Mouse (Mus musculus): Measurements from ENCODE around the gene Atp5g2.

The Atp5g2 gene

DNA sequence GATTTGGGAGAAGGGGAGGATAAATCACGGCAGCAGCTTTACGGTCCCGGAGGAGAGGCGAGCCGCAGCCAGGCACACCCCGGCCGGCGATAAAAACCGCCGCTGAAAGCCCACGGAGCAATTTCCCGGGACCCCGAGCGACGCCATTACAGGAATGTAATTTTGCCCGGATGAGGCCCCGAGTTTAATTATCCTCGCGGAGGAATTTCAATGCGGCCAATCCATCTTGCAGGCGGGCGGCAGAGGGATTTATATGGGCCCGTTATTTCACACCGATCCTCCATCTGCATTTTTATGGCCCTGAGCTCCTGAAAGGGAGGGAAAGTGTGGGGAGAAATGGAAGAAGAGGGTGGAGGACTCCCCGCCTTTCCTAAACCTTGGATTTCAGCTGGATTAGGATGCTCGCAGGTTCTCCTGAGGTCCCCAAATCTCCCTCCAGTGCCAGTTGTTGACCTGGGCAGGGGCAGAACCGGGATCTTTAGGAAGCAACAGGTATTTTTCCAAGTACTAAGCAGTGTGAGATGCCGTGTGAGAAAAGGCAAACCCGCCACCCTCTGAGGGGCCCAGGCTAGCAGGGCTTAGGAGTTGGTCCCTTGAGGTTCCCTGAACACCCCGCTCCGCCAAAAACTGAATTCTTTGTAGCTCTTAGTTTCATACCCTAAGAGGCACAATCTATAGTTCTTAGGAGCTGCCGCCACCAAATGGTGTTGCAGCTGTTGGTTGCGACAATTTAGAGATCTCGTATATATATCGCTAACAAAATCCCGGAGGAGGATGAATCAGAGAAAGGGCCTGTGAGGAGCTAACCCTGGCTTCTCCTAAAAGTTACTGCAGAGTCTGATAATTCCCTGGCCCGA lies at the start of gene Atp5g2:
TSS of gene Atp5g2 (minus strand) at position 138 of the 857 bp plus-strand sequence.
- DNase-seq (ENCODE audit: low spot score in 2 of 2), result peak; percentile 44 to 51

DNA sequence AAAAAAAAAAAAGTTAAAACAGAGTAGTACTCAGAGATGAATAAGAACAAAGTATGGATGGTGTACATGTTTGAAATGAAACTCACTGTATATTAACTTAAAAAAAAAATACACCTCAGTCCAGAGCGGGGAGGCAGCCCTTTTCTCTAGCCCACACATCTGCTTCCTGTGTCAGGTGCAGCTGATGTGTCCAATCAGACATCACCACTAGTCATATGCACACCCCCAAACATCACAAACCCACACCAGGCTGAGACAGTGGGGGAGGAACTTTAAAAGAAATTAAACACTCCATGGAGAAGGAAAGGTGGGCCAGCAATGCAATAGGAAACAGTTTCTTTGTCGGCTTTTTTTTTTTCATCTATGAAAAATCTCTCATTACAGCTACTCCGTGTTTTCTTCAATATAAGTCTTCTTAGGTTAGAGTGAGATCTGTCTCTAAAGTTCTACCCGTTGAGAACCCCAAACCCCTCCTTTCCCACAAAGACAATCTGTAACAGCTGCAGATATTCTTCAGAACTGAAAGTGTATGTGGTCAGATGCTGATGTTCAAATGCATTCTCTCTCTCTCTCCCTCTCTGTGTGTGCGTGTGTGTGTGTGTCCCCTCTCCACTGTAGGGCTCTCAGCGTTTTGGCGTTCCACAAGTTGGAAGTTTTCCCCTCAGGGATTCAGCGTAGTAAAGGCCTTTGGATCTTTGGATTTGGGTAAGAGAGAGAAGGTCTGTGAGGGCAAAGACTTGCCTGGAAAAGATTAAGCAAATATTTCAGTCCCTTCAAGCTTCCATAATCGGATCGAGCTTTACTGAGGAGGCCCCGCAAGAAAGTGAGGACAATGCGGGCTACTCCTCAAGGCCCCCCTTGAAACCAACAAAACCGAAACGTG lies 49.1 kb upstream of the Atp5g2 start:
- DNase-seq (ENCODE audit: low spot score in 2 of 2), result no peak

DNA sequence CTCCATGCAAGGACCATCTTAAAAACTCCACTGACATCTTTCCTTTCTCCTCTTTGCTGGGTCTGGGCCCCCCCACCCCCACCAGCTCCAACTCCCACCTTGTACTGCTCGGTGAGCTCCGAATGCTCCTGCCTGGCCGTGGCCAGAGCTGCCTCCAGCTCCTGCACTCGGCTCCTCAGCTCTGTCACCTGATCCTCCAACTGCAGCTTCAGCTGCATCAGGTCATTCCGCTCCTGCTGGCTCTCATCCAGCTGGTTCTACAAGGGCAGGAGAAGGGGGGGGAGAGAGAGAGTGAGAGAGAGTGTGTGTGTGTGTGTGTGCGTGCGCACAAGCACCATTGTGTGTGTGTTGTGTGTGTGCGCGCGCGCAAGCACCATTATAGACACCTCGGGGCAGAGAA lies 44.0 kb upstream of the Atp5g2 start:
- peak in 1 of 2 experiments; percentile 16 for DNase-seq (ENCODE audit: low spot score in 2 of 2)

DNA sequence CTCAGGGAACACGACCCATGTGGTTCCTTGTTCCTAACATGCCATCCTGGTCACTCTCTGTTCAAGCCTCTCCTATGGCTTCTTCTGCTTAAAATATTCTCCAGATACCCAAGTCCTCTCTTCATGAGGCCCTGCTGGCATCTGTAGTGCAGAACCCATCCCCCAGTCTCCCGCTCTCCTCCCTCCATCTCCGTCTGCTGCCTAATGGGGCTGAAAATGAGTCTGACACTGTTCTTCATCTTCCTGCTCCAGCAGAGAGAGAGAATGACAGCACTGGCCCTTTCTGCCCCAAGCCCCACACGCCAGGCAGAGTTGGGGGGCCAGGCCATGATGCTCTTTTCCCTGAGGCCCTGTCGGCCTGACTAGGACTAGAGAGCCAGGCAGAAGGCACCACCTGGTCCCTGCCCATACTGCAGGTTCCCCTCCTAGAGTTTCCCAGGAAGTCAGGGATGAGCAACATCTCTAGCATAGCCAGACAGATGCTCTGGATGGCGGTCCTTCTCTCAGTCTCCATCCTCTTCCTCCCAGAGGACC lies 35.7 kb upstream of the Atp5g2 start:
- no peak for DNase-seq (ENCODE audit: low spot score in 2 of 2)

DNA sequence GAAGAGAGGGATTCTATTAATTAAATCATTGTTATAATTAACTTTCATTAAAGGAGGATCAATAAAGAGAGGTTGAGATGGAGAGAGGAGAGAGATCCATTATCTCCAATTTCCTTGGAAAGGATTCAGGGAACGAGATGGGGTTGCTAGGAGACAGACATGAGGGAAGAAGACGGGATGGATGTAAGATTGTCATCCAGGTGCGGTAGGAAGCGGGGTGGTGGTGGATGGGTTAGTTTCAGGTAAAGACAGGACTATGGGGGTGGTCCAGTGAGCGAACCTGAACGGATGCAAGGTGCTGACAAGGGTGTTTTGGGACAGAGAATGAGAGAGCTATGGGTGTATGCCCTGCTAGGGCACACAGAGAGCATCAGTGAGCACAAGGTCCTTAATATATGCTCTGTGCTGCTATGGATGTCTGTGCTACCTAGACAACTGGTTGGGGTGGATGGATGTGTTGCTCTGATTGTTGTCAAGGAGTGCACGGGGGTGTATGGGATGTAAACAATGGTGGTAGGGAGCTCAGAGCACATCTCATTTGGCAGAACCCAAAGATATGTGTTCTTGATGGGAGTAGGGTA lies 33.9 kb upstream of the Atp5g2 start:
- DNase-seq (ENCODE audit: low spot score in 2 of 2), result no peak

DNA sequence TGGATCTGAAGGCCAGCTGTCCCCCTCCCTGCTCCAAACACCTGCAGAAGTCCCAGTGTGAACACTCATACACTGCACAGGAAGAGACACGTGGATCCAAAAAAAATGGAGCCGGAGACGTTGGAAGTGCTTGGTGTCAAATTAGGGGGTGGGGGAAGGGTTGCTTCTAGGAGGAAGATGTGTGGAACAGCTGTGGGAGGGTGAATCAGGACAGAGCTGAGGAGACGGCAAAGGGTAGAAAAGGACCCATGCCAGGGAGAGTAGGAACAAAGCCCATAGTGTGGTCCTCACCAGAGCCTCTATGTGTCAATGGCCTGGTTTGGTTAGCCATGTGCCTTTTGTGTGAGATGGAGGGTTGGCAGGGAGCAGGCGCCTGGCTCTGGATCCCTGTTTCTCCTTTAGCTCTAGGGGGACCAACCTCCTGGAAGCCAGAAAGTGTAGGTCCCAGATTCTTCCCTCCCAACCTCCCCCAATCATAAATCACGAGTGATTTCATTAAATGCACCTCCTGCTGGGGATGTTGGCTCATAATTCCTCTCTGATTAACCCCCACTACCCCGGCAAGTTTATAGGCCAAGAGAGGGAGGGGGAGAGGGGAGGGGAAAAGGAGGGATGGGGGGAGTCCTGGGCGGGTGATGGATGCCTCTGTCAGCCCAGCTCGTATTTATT lies 33.2 kb upstream of the Atp5g2 start:
- DNase-seq (ENCODE audit: low spot score in 2 of 2), result no peak

DNA sequence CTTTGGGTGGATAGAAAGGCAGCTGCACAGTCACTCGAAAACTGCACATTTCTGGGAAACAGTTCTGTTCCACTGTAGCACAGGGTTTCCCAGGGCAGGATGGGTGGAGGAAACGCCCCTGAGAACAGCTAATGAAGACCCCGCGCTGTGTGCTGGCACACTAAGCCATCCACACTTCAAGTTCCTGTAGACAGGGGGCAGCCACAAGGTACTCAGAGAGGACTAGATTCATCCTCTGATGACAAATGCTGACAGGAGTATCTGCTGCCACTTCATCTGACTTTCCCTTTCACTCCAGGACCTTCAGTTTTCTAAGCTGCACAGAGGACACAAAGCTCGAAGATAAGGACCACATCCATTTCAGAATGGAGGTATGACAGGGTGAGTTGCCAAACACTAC lies 32.7 kb upstream of the Atp5g2 start:
- DNase-seq (ENCODE audit: low spot score in 2 of 2), result no peak

DNA sequence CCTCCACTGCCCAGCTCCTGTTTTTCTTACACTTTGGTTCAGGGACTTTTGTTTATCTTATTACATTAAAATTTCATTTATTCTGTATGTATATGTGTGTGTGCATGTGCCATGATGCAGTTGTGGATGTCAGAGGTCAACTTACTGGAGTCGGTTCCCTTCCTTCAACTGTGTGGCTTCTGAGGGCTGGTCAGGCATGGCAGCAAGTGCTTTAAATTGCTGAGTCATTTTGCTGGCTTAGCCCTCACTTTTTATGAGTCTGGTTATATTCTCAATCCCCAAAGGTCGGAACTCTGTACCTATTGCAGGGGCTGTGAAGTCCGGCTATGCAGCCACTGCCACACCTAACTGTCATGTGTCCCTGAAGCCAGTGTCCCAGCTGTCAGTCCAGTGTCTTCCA lies 30.8 kb upstream of the Atp5g2 start:
- no peak for DNase-seq (ENCODE audit: low spot score in 2 of 2)

DNA sequence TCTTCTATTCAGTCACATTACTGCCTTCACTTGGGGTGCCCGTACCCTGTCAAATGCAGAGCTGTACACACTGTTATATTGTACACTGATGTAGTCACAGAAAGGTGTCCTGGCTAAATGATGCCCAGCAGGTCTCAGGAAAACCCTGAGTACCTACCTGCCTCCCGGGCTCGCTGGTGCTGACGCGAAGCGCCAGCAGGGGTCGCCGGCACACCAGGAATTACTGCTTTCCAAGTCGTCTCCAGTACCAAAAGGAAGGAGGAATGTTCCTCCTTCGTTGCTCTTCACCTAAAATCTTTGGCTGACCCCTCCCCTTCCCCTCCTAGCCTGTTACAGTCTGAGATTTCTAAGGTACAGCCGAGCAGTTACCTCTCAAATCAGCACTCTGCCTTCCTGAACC lies 26.0 kb upstream of the Atp5g2 start:
- DNase-seq (ENCODE audit: low spot score in 2 of 2), result peak; percentile 34 to 52

DNA sequence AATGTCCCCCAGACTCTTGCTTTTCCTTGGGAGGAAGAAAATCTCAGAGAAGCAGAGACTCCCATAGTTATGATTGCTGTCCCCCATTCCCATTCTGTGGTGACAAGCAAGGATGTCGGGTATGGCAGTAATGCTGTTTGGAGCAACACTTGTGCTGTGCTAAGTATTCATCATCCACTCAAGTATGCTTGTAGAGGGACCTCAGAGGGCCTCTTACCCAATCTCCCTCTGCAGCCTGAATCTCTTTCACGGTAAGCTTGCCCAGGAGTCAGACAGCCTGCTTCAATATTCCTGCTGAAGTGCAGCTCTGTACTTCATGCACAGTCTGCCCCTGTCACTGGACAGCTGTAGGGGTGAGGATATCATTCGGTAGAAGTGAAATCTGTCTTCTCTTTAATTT lies 24.7 kb upstream of the Atp5g2 start:
- no peak for DNase-seq (ENCODE audit: low spot score in 2 of 2)

DNA sequence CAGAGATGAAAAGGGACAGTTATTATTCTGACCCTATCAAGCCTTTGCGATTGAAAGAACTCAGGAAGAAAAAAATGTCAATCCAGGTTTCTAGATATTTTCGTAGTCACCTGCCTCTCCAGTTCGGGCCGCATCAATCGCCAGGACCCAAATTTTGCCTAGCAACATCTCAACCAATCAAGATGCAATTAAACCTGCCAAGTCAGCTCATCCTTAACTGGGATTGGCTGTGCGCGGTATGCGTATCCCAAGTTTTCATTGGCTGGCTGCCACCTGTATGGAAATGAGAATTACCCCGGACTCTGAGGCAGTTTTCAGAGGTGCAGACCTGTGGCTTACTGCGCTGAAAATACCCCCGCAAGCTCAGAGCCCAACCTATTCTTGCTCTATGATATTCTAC lies 21.4 kb upstream of the Atp5g2 start:
- peak; percentile 28 to 60 for DNase-seq (ENCODE audit: low spot score in 2 of 2)

DNA sequence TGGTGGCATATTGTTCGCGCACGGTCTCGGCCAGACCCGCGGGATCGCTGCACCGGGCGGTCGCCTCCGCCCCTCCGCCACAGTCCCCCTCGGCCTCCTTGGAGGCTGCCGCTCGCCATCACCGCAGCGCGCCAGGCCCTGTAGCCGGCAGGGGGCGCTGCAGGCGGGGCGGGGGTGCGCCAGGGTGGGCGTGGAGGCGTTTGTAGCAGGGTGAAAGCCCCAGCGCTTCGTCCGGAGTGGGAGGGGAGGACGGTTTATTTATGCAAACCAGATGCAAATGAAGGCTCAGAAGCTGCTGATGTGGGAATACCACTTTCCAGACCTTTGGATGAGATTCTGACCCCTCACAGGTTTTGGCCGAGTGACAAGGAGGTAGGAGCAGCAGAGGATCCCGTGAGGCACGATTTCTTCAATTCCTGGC lies 20.8 kb upstream of the Atp5g2 start:
- peak; percentile 25 to 26 for DNase-seq (ENCODE audit: low spot score in 2 of 2)

DNA sequence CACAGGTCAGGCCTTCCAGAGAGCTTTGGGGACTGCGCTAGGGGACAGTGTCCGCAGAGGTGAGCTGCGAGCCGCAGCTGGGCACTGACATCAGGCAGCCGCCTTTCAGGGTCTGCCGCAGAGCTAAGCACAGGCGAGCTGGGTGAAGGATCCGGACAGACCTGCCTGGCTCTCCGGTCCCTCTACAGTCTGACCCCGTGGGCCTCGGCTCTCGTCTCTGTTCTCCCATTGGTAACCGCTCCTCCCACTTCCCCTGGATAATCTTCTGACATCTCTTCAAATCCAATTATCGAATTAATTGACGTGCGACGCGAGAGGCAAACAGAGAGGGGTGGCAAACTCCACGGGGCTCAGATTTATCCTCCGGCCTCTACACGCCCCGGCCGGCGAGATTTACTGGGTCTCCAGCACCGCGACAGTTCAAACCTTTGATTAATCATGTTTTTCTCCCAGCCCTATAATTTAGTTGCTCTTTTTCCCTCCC lies 20.2 kb upstream of the Atp5g2 start:
- no peak for DNase-seq (ENCODE audit: low spot score in 2 of 2)

DNA sequence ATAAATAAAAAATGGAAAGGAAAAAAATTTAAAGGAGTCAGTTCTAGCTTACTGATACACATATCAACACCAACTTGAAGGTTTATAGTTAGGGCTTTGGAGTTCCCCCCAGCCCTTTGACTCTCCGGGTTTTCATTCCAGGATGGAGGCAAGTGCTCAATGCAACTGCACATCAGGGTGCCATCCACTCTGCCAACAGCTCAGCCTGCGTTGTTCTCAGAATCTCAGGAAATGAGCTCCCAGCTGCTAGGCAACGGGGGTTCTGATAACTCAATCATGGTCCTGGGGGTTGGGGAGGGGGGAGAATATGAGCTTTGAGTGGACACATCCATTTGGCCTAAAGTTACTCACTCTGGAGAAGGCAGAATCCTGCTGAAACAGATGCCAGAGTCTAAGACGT lies 13.6 kb upstream of the Atp5g2 start:
- no peak for DNase-seq (ENCODE audit: low spot score in 2 of 2)

DNA sequence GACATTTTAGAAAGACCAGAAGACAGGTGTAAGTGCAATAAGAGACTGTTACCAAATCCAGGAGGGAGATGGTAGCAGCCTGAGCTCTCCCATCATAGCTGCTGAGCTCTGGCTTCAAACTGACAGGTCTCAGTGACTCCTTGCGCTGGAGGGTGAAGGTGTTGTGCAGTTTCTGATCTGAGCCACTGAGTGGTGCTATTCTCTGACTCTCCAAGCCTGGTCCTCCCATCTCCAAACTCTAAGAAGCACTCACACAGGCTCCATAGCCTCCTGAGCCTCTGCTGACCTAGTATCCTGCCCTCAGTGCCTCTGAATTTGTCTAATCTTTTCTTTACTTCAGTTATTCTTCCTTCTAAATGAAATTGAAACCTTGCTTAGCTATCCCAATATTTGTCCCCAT lies 11.5 kb upstream of the Atp5g2 start:
- DNase-seq (ENCODE audit: low spot score in 2 of 2), result no peak

DNA sequence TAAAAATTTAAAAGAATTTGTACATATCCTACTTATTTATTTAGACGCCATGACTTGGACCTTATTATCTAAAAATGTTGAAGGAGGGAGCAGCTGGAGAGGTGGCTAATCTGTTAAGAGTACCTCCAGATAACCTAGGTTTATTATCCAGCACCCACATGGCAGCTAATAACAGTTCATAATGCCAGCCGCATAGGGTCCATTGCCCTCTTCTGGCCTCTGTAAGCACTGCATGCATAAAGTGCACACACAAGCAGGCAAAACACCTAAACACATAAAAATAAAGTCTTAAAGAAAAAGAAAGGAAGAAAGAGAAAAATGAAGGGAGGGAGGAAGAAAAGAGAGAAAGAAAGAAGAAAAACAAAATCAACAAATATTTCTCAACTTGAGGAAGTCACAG lies 4.2 kb upstream of the Atp5g2 start:
- DNase-seq (ENCODE audit: low spot score in 2 of 2), result no peak

DNA sequence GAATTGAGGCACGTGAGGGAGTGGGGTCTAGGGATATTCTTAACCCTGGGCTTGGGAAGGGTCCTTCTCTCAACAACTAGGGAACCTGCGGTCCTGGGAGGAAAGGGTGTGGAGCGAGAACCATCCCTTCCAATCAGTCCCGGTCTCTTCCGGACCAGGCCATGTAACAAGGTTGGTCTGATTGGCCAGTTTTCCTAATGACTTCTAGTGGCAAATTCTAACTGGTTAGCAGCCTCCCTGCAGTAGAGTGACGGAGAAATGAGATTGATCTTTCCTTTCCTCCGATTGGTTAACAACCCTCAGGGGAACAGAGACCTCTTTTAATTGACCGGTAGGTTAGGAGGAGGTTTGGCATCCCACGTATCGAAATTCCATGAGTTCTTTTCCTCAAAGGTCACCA lies 1.4 kb upstream of the Atp5g2 start:
- DNase-seq (ENCODE audit: low spot score in 2 of 2), result peak; percentile 83 to 92

DNA sequence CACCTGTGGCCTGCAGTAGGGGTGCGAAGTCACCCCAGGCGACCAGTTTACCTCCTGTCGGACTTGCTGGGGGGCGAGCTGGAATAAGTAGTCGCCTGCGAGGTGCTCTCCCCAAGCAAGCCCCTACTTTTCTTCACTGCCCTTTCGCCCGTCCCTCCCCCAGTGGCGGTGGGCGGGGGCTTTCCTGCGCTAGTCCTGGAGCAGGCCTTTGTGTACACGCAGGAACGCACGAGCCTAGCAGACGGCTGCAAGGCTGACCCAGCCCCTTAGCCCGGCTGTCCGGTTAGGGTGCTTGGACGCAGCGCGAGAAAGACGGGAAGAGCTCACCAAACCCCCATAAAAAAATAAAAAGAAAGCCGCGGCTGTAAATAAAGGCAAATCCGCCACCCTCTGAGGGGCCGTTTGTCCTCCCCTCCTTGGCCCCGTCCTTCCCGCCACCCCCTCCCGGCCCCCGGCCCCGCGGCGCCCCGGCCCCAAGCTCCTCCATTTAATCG lies 384 bp downstream of the Atp5g2 start:
- peak; percentile 87 to 89 for DNase-seq (ENCODE audit: low spot score in 2 of 2)

DNA sequence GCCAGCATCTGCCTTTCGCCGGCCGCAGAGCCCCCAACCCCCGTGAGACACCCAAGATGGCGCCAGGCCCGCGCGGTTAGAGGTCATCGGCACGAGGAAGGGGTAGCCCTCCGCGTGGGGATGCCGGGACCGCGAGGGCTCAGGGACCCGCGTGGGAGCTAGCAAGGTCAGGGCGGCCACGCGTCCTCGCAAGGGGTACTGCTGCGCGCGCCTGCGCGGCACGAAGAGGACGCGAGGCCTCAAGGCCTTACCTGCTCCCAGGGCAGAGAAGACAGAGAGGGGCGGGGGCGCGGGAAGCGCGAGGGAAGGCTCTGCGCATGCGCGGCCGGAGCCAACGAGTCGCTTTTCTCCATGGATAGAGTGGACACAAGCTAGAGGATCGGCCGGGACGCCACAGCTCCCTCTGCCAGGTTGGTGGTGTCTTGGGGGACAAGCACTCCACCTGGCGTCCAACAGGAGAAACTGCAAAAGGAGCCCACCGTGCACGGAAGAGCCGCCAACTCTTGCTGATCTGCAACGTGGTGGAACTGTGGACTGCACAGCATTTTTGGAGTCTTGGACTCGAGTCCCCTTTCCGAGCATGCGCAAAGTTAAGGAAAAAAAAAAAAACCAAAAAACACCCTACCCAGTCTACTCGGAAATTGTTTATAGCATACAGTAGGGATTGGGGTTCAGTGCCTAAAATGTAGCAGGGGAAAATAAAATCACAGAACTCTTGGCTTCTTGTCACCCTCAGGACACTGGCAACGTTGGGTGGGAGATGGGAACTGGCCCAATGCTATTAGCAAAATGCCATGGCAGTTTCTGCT lies 1.2 kb downstream of the Atp5g2 start:
- DNase-seq (ENCODE audit: low spot score in 2 of 2), result peak; percentile 96 to 98

DNA sequence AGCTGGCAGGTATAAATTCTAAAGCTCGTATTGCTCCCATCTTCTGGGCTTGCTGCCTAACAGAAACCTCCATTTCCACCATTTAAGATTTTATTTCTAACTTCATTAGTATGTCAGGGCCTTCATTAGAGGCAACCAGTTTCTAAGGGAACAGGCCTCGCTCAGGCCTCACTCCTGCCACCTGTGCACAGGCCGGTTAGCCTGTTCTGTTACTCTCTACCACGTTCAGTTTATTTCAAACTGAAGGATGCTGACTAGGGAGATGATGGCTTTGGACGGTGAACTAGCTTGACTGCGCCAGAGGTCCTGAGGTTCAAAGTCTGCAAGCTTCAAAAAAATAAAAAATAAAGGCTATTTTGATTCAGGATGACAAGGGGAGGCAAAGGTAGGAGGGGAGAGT lies 1.9 kb downstream of the Atp5g2 start:
- DNase-seq (ENCODE audit: low spot score in 2 of 2), result no peak

Data from heart, adult 9 months (tissue).